Mouse (Mus musculus): ENCODE data around the gene Ptpdc1.

DNA sequence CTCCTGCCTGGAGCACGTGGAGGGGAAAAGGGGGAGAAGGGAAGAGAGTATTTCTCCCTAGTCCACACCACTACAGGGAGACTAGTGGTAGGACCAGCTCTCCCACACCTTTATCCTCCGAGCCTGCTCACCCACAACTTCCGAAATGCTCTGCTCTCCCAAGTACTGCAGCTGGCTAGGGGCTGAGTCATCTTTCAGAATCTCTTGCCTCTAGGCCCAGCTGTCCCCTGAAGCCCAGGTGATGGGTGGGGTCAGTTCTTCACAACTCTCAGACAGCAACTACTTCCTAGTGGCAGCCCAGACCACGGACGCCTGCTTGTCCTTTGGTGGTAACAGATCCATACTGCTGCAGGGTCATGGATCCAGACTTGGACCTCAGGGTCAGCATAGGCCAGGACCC lies 54.2 kb downstream of the Ptpdc1 start:
- TF ChIP-seq CTCF (IDR thresholded peaks at IDR 0.05; ENCODE audit: control insufficient read depth, insufficient read depth, low read length) (no peak), POLR2A (IDR thresholded peaks at IDR 0.05; ENCODE audit: borderline replicate concordance, control insufficient read depth, low read depth, low read length) (no peak)
